Mouse (Mus musculus): ENCODE data around the gene Grk5. TPM values are rescaled to one million over a fixed set of nuclear protein-coding genes. Genes with fewer than 3 reads are reported as not detected.
"Not testable (repeated sequence)": the region's sequence is repeated elsewhere in the genome, so short reads cannot be mapped to it uniquely, and the experiment has no call there.

The Grk5 gene
- polyA plus RNA-seq, 1 experiment from 2014 or later: 2.8 TPM

- Histone ChIP-seq H3K9ac (no peak overlapping the region), H3K36me3 (no peaks in the 10 kb centered on the region), H3K4me2 (no peak overlapping the region), H3K27ac (no peak overlapping the region), H3K4me1 (no peaks in the 10 kb centered on the region), H3K9me3 (no peaks in the 10 kb centered on the region), H3K27me3 (replicated peaks) (no peaks in the 10 kb centered on the region), H3K4me3 (replicated peaks) (no peak overlapping the region)
- no peak for ATAC-seq (ENCODE audit: insufficient read depth, low FRiP score, low read depth)
- WGBS: 52% methylated on average over 4 of the region's 4 CpGs
These were observed 25.7 kb downstream of the Grk5 start for GRCm38 (mm10) chr19:60915236-60915635.

- no peaks in the 10 kb centered on the region for H3K9me3 ChIP-seq
- 81% methylated on average over 3 of the region's 3 CpGs for WGBS
- no peaks in the 10 kb centered on the region for H3K27me3 ChIP-seq (replicated peaks)
- H3K36me3 ChIP-seq: no peaks in the 10 kb centered on the region
- ATAC-seq (ENCODE audit: insufficient read depth, low FRiP score, low read depth): no peak
- H3K4me2 ChIP-seq: no peak overlapping the region
- no peak overlapping the region for H3K27ac ChIP-seq
- no peak overlapping the region for H3K9ac ChIP-seq
- no peak overlapping the region for H3K4me3 ChIP-seq (replicated peaks)
- no peaks in the 10 kb centered on the region for H3K4me1 ChIP-seq
These were observed 26.3 kb downstream of the Grk5 start for GRCm38 (mm10) chr19:60915862-60916261.

- 78% methylated on average over 6 of the region's 6 CpGs for WGBS
- Histone ChIP-seq H3K4me2 (no peak overlapping the region), H3K36me3 (no peaks in the 10 kb centered on the region), H3K27me3 (replicated peaks) (no peaks in the 10 kb centered on the region), H3K9ac (no peak overlapping the region), H3K4me3 (replicated peaks) (no peak overlapping the region), H3K9me3 (no peaks in the 10 kb centered on the region), H3K27ac (no peak overlapping the region), H3K4me1 (no peaks in the 10 kb centered on the region)
- no peak for ATAC-seq (ENCODE audit: insufficient read depth, low FRiP score, low read depth)
These were observed 27.5 kb downstream of the Grk5 start for GRCm38 (mm10) chr19:60916869-60917570.

GRCm38 (mm10) chr19:60924534-60924933 is 35.0 kb downstream of the Grk5 start:
- H3K4me2 ChIP-seq; H3K9me3 ChIP-seq; H3K4me1 ChIP-seq; ATAC-seq (ENCODE audit: insufficient read depth, low FRiP score, low read depth); H3K36me3 ChIP-seq; H3K27me3 ChIP-seq (replicated peaks); H3K27ac ChIP-seq; H3K9ac ChIP-seq; H3K4me3 ChIP-seq (replicated peaks): not testable (repeated sequence)

- H3K4me2 ChIP-seq: no peak overlapping the region
- H3K36me3 ChIP-seq: no peaks in the 10 kb centered on the region
- no peak overlapping the region for H3K4me3 ChIP-seq (replicated peaks)
- no peaks in the 10 kb centered on the region for H3K27me3 ChIP-seq (replicated peaks)
- H3K4me1 ChIP-seq: no peaks in the 10 kb centered on the region
- H3K27ac ChIP-seq: no peak overlapping the region
- ATAC-seq (ENCODE audit: insufficient read depth, low FRiP score, low read depth): no peak
- H3K9me3 ChIP-seq: no peaks in the 10 kb centered on the region
- no peak overlapping the region for H3K9ac ChIP-seq
These were observed 45.5 kb downstream of the Grk5 start for GRCm38 (mm10) chr19:60935001-60935400.

- Histone ChIP-seq H3K4me1 (no peaks in the 10 kb centered on the region), H3K27ac (0 out of 2 replicates have a peak overlapping the region, but pooled peaks have one; percentile 6)
These were observed 50.4 kb downstream of the Grk5 start for GRCm38 (mm10) chr19:60939954-60940379.

GRCm38 (mm10) chr19:60940866-60941265 is 51.3 kb downstream of the Grk5 start:
- H3K4me3 ChIP-seq (replicated peaks): no peak overlapping the region
- H3K36me3 ChIP-seq: no peaks in the 10 kb centered on the region
- H3K27ac ChIP-seq: no peak overlapping the region
- WGBS: 97% methylated on average over 1 of the region's 1 CpGs
- no peak overlapping the region for H3K9ac ChIP-seq
- ATAC-seq (ENCODE audit: insufficient read depth, low FRiP score, low read depth): no peak
- H3K9me3 ChIP-seq: no peaks in the 10 kb centered on the region
- no peak overlapping the region for H3K4me2 ChIP-seq
- H3K4me1 ChIP-seq: 0 out of 2 replicates have a peak, but pooled peaks cover 2% of the 10 kb centered on the region
- no peaks in the 10 kb centered on the region for H3K27me3 ChIP-seq (replicated peaks)

More at GRCm38 (mm10) chr19:60939954-60940379, 50.4 kb downstream of the Grk5 start:
- WGBS: 35% methylated on average over 1 of the region's 1 CpGs
- no peaks in the 10 kb centered on the region for H3K27me3 ChIP-seq (replicated peaks)
- ATAC-seq (ENCODE audit: insufficient read depth, low FRiP score, low read depth): no peak
- H3K36me3 ChIP-seq: no peaks in the 10 kb centered on the region
- H3K9ac ChIP-seq: no peak overlapping the region
- no peak overlapping the region for H3K4me2 ChIP-seq
- H3K4me3 ChIP-seq (replicated peaks): no peak overlapping the region
- no peaks in the 10 kb centered on the region for H3K9me3 ChIP-seq

GRCm38 (mm10) chr19:60945801-60946311 is 56.3 kb downstream of the Grk5 start:
- Histone ChIP-seq H3K4me3 (replicated peaks) (no peak overlapping the region), H3K9me3 (no peaks in the 10 kb centered on the region), H3K27me3 (replicated peaks) (no peaks in the 10 kb centered on the region), H3K4me1 (peaks cover 6% of the 10 kb centered on the region; the same call in 1 of the 2 replicates), H3K27ac (peak overlapping the region; percentile 67), H3K36me3 (no peaks in the 10 kb centered on the region), H3K4me2 (no peak overlapping the region), H3K9ac (no peak overlapping the region)
- WGBS: 43% methylated on average over 3 of the region's 3 CpGs
- ATAC-seq (ENCODE audit: insufficient read depth, low FRiP score, low read depth): peak; percentile 71; the same call in 1 of the 2 replicates

GRCm38 (mm10) chr19:60946656-60947055 is 57.1 kb downstream of the Grk5 start:
- Histone ChIP-seq H3K36me3 (no peaks in the 10 kb centered on the region), H3K4me1 (peaks cover 6% of the 10 kb centered on the region; the same call in 1 of the 2 replicates), H3K4me2 (no peak overlapping the region), H3K9ac (no peak overlapping the region), H3K27me3 (replicated peaks) (no peaks in the 10 kb centered on the region), H3K27ac (peak overlapping the region; percentile 67), H3K9me3 (no peaks in the 10 kb centered on the region), H3K4me3 (replicated peaks) (no peak overlapping the region)
- WGBS: 57% methylated on average over 2 of the region's 2 CpGs
- no peak for ATAC-seq (ENCODE audit: insufficient read depth, low FRiP score, low read depth)

- H3K36me3 ChIP-seq: no peaks in the 10 kb centered on the region
- ATAC-seq (ENCODE audit: insufficient read depth, low FRiP score, low read depth): no peak
- WGBS: 43% methylated on average over 1 of the region's 1 CpGs
These were observed 59.4 kb downstream of the Grk5 start for GRCm38 (mm10) chr19:60948996-60949395.

GRCm38 (mm10) chr19:60950056-60950869 is 60.7 kb downstream of the Grk5 start:
- no peaks in the 10 kb centered on the region for H3K36me3 ChIP-seq
- no peaks in the 10 kb centered on the region for H3K9me3 ChIP-seq
- H3K9ac ChIP-seq: no peak overlapping the region
- 70% methylated on average over 7 of the region's 7 CpGs for WGBS
- H3K4me3 ChIP-seq (replicated peaks): no peak overlapping the region
- H3K4me2 ChIP-seq: no peak overlapping the region
- peaks cover 6% of the 10 kb centered on the region; the same call in 1 of the 2 replicates for H3K4me1 ChIP-seq
- no peak for ATAC-seq (ENCODE audit: insufficient read depth, low FRiP score, low read depth)
- H3K27me3 ChIP-seq (replicated peaks): no peaks in the 10 kb centered on the region
- H3K27ac ChIP-seq: no peak overlapping the region

More at GRCm38 (mm10) chr19:60948996-60949395, 59.4 kb downstream of the Grk5 start:
- Histone ChIP-seq H3K4me1 (peaks cover 6% of the 10 kb centered on the region; the same call in 1 of the 2 replicates), H3K4me2 (no peak overlapping the region), H3K4me3 (replicated peaks) (no peak overlapping the region), H3K27me3 (replicated peaks) (no peaks in the 10 kb centered on the region), H3K9ac (no peak overlapping the region), H3K27ac (no peak overlapping the region), H3K9me3 (no peaks in the 10 kb centered on the region)

- H3K4me1 ChIP-seq: no peaks in the 10 kb centered on the region
- 91% methylated on average over 2 of the region's 2 CpGs for WGBS
- H3K4me3 ChIP-seq (replicated peaks): no peak overlapping the region
- no peaks in the 10 kb centered on the region for H3K9me3 ChIP-seq
- no peak overlapping the region for H3K4me2 ChIP-seq
- H3K27ac ChIP-seq: no peak overlapping the region
- no peak overlapping the region for H3K9ac ChIP-seq
- ATAC-seq (ENCODE audit: insufficient read depth, low FRiP score, low read depth): no peak
- no peaks in the 10 kb centered on the region for H3K27me3 ChIP-seq (replicated peaks)
- no peaks in the 10 kb centered on the region for H3K36me3 ChIP-seq
These were observed 65.6 kb downstream of the Grk5 start for GRCm38 (mm10) chr19:60955131-60955530.

Measured in stomach, embryonic 15.5 days (tissue).